Mouse (Mus musculus) urinary bladder, adult 18-20 months (tissue): Measurements from ENCODE around the gene Pcmtd2.
"Not testable (repeated sequence)": the region's sequence is repeated elsewhere in the genome, so short reads cannot be mapped to it uniquely, and the experiment has no call there.

Experiments used
- DNase-seq, 2 experiments: peaks; one replicate each; pipeline ENCODE4 v3.0.0; 2022; ENCODE audit warnings: low spot score in 2 of 2, mixed read lengths in 2 of 2

The Pcmtd2 gene

GRCm38 (mm10) chr2:181837372-181838292 is at the start of gene Pcmtd2:
TSS of gene Pcmtd2 (plus strand) at chr2:181837854.
- peak; percentile 84 to 87 for DNase-seq

- DNase-seq, result no peak
Measured at GRCm38 (mm10) chr2:181789396-181789795, 48.3 kb upstream of the Pcmtd2 start.

GRCm38 (mm10) chr2:181793186-181793585 is 44.5 kb upstream of the Pcmtd2 start:
- DNase-seq, result not testable (repeated sequence)

GRCm38 (mm10) chr2:181795641-181796130 is 42.0 kb upstream of the Pcmtd2 start:
- DNase-seq, result no peak

GRCm38 (mm10) chr2:181797672-181798071 is 40.0 kb upstream of the Pcmtd2 start:
- no peak for DNase-seq

GRCm38 (mm10) chr2:181829032-181829650 is 8.5 kb upstream of the Pcmtd2 start:
- DNase-seq, result no peak

GRCm38 (mm10) chr2:181832745-181833144 is 4.9 kb upstream of the Pcmtd2 start:
- DNase-seq, result no peak

- peak in 1 of 2 experiments; percentile 10 for DNase-seq
Measured at GRCm38 (mm10) chr2:181838293-181838680, 633 bp downstream of the Pcmtd2 start.

- DNase-seq, result no peak
Measured at GRCm38 (mm10) chr2:181845709-181846394, 8.2 kb downstream of the Pcmtd2 start.

GRCm38 (mm10) chr2:181863791-181864535 is 26.3 kb downstream of the Pcmtd2 start, which contains the start of gene Polr3k:
TSS of gene Polr3k (plus strand) at chr2:181864337.
- peak; percentile 67 to 92 for DNase-seq

- DNase-seq, result no peak
Measured at GRCm38 (mm10) chr2:181864536-181864860, 26.8 kb downstream of the Pcmtd2 start.

GRCm38 (mm10) chr2:181866931-181867330 is 29.3 kb downstream of the Pcmtd2 start:
- DNase-seq, result peak; percentile 11 to 43

- no peak for DNase-seq
Measured at GRCm38 (mm10) chr2:181871039-181871438, 33.4 kb downstream of the Pcmtd2 start.

GRCm38 (mm10) chr2:181878903-181879302 is 41.2 kb downstream of the Pcmtd2 start:
- DNase-seq, result no peak

- DNase-seq, result no peak
Measured at GRCm38 (mm10) chr2:181883022-181883749, 45.5 kb downstream of the Pcmtd2 start.
